Mouse (Mus musculus) testis, adult 2 months (tissue): ENCODE results near the gene Paqr3.

Source experiments
- CTCF ChIP-seq: fragments of 200-500 bp; IDR thresholded peaks from 2 replicates; pipeline ENCODE4 v1.5.1; 2012; ENCODE audit warnings: low read depth, mild to moderate bottlenecking, inconsistent platforms, low read length, moderate library complexity; ENCODE audit not compliant: control insufficient read depth, insufficient read depth, insufficient replicate concordance
- POLR2A ChIP-seq: fragments of 200-500 bp; IDR thresholded peaks from 2 replicates; pipeline ENCODE4 v1.6.1; 2012; ENCODE audit warnings: low read depth, mild to moderate bottlenecking, inconsistent platforms, low read length, moderate library complexity; ENCODE audit not compliant: control insufficient read depth

GRCm38 (mm10) chr5:97129589-97129988 lies 18.2 kb upstream of the Paqr3 start:
- TF ChIP-seq POLR2A (no peak), CTCF (no peak)
